23 mouse cellular contexts compared by ENCODE assay signal in genomic region chr6:135428246-135428645, GRCm38 (mm10).
"Had no signal": no experiment of that assay in that cellular context is flagged by ENCODE, and none has a peak within 500 bp of the region (broad histone marks: within the 10 kb centered on the region; RNA-seq: fewer than 3 reads in every experiment).

No protein-coding gene starts in this region.

- ATAC-seq: liver, embryonic 12.5 days; midbrain, embryonic 13.5 days; midbrain, embryonic 16.5 days had no signal

- H3K9ac ChIP-seq: limb, embryonic 13.5 days; liver, embryonic 12.5 days; liver, embryonic 15.5 days; lung, embryonic 15.5 days; midbrain, embryonic 13.5 days; neural tube, embryonic 13.5 days had no signal

- H3K27me3 ChIP-seq: limb, embryonic 13.5 days; liver, embryonic 12.5 days; liver, embryonic 15.5 days; lung, embryonic 15.5 days; midbrain, embryonic 13.5 days; neural tube, embryonic 13.5 days had no signal

- H3K4me1 ChIP-seq: limb, embryonic 13.5 days; liver, embryonic 12.5 days; liver, embryonic 15.5 days; lung, embryonic 15.5 days; midbrain, embryonic 10.5 days had no signal

- DNase-seq: kidney, adult 18-20 months; kidney, postnatal 25 days; layer of hippocampus, postnatal 36 days; liver; lung, adult 18-20 months; lung, postnatal 10 days; lung, postnatal 36 days; retina, postnatal 1 day; thymus, adult 2 months; thymus, postnatal 14 days; thymus, postnatal 4 days had no signal

- H3K9me3 ChIP-seq: limb, embryonic 10.5 days; liver, embryonic 12.5 days; liver, embryonic 15.5 days; lung, embryonic 15.5 days; midbrain, embryonic 10.5 days; midbrain, embryonic 13.5 days; neural tube, embryonic 13.5 days had no signal

- H3K27ac ChIP-seq: kidney, postnatal 0 days; limb, embryonic 10.5 days; limb, embryonic 13.5 days; liver, embryonic 12.5 days; liver, embryonic 15.5 days; lung, embryonic 15.5 days; midbrain, embryonic 10.5 days; midbrain, embryonic 13.5 days; neural tube, embryonic 13.5 days; stomach, postnatal 0 days had no signal

- H3K4me3 ChIP-seq: limb, embryonic 10.5 days; limb, embryonic 13.5 days; liver, embryonic 12.5 days; liver, embryonic 15.5 days; lung, embryonic 15.5 days; midbrain, embryonic 10.5 days; midbrain, embryonic 13.5 days; myocyte; neural tube, embryonic 13.5 days had no signal

- H3K36me3 ChIP-seq: limb, embryonic 10.5 days; limb, embryonic 13.5 days; liver, embryonic 12.5 days; liver, embryonic 15.5 days; lung, embryonic 15.5 days; midbrain, embryonic 10.5 days; midbrain, embryonic 13.5 days; neural tube, embryonic 13.5 days had no signal

- H3K4me2 ChIP-seq: limb, embryonic 13.5 days; liver, embryonic 12.5 days; liver, embryonic 15.5 days; lung, embryonic 15.5 days; midbrain, embryonic 13.5 days; neural tube, embryonic 13.5 days had no signal
